Mouse (Mus musculus) frontal cortex, postnatal 14 days (tissue): Measurements from ENCODE around the gene Man2b1.

Experiments used
- DNase-seq, 2 experiments: peaks; one replicate each; pipeline ENCODE4 v3.0.0; 2022; ENCODE audit warnings: low spot score in 2 of 2

The Man2b1 gene

DNA sequence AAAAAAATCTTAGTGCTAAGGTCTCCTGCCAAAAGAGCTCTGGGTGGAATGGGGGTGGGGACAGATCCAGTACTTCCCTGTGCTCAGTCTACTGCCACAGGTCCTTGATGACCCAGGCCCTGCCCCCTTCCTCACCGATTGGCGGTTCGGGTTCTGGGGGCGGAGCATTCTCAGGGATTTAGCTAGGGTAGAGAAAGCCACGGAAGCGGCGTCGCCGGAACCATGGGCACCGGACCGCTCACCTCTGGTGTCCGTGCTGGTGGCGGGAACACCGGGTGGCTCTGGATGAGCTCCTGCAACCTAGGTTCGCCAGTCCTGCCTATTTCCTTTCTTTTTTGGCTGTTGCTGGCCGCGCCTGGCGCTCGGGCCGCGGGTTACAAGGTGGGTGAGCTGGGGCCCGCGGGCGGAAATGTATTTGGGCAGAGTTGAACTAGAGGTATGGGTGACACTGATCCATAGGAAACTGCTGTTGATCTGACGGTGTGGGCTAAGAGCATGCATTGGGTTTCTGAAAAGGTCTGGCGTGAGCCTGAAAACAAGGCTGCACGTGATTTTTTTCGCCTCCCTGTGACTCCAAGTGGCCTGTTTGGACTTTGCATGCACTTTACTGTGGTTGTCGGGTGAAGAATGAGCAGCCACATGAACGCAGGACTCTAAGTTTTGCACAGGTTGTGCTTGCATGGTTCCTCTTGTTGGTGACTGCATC is at the start of gene Man2b1:
Man2b1 (plus strand) TSS at position 163 of the 706 bp plus-strand sequence.
- peak; percentile 84 to 87 for DNase-seq

DNA sequence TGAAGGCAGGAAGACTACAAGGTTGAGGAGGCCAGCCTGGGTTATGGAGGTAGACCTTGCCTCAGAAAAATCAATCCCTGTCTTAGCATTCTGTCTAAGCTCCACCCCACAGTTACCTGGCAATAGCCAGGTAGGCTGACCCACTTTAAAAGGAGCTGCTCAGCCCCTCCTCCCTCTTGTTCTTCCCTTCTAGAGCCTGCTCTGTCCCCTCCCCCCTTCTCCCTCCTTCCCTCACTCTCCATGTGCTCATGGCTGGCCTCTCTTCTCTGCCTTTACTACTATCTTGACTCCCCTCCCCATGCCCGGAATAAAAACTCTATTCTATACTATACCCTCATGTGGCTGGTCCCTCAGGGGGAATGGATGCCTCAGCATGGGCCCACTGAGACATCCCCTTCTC is 49.2 kb upstream of the Man2b1 start:
- no peak for DNase-seq

DNA sequence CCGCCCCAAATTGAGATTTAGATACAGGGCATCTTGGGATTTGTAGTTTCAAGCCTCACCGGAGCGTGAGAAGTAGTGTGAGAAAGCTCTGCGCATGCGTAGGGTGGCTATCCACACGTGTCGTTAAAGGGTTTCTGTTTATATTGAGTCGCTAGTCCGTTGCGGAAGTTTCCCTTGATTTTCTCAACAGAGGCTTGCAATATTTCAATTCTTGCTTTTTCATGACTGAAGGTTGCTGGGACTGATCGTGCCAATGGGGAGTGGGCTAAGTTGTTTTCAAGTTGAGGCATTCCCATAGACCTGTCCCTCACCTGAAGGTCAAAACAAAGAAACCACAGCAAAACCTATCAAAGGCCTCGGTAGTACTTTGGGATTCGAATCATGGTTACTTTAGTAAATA is 48.3 kb upstream of the Man2b1 start:
- DNase-seq = peak; percentile 55 to 57

DNA sequence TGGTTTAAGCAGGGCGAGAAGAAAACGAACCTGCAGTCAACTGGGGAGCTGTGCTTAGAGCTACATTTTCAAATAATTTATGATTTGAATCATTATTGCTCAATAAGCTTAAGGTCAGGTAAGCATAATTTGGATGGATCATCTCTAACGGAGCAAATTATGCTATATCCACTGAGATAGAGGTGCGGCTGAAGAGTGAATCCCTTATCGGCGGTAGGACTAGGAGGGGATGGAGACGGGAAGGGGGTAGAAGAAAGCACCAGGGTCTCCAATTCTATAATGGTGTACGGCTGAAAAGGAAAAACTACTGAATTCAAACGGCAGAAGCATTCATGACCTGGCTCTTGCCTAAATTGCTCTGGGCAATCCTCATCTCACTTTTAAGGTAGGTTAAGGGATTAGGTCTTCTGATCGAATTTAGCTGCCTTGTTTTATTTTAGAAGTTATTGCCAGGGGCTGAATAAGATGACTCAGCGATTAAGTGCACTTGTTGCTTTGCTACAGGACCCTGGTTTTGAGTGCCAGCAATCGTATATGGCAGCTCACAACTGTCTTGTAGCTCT is 47.8 kb upstream of the Man2b1 start:
- DNase-seq = no peak

DNA sequence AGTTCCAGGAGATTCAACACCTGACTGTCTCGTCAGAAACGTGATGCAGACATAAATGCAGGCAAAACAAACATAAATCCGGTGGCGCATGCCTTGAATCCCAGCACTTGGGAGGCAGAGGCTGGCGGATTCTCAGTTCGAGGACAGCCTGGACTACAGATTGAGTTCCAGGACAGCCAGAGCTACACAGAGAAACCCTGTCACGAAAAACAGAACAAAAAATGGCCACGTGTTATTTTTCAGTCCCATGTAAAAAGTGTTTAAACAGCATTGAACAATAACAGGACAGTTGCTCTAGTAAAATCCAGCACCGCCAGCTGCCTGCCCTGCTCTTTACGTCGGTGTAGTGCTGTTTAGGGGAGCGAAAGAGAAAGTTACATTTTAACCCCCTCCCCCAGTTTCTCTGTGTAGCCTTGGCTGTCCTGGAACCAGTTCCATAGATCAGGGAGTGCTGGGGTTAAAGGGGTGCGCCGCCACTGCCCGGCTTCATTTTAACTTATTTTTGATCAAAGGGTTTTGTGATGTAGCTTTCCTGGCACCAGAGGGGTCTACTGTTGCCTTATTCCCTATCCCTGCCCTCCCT is 47.3 kb upstream of the Man2b1 start:
- DNase-seq = peak in 1 of 2 experiments; percentile 18

DNA sequence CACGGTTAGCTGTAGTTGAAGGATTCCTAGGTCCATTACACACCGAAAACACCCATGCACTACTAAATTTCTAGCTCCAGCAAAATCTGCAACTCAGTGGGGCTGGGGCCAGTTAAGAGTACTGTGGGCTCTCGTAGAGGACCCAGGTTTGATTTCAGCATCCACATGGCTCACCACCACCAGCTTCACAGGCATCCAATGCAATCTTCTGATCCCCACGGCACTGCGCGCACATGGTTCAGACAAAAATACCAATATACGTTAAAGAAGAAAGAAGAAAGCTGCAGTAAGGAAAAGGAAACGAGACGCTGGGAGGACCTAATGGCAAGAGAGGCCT is 46.7 kb upstream of the Man2b1 start:
- no peak for DNase-seq

DNA sequence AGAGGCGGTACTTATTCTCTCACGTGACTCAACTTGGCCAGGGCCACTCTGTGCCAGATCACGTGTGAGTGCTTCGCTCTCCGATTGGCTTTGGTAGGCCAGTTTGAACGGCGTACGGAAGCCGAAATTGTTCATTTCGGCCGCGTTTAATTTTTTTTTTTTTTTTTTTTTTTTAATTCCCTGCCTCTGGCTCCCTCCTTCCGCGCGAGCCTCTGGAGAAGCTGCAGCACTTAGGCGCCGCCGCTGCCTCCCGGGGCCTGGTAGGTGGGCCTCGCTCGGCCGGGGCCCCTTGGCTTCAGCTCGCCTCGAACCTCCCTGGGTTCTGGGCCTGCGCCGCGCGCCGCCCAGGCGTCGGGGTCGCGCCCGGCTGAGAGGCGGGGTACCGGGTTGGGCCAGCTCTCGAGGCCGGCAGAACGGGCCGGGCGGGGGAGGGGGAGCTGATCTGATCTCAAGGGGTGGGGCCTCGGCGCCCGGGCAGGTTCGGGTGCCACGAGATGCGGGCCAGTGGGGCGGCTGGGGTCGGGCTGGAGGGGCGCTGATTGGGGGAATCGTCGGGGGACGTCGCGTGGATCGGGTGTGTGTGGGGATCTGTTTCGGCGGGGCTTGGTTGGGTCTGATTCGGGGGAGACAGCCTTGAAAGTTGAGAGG is 46.2 kb upstream of the Man2b1 start, which contains the start of gene Tnpo2:
Tnpo2 (plus strand) TSS at position 198 of the 648 bp plus-strand sequence.
- DNase-seq = peak; percentile 82 to 90

DNA sequence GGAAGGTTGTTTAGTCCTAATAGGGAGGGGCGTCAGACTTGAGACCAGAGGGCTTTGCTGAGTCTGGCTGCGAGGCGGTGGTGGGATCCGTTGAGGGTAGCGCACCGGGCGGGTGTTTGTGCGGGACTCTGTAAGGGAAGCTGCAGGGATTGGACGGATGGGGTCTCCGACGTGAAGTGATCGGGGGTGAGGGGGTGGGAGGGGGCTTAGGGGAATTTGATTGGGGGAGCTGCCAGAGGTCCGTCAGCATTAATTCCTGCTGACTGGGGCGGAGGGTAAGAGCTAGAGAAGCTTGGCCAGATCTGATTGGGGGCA is 45.7 kb upstream of the Man2b1 start:
- DNase-seq = no peak

DNA sequence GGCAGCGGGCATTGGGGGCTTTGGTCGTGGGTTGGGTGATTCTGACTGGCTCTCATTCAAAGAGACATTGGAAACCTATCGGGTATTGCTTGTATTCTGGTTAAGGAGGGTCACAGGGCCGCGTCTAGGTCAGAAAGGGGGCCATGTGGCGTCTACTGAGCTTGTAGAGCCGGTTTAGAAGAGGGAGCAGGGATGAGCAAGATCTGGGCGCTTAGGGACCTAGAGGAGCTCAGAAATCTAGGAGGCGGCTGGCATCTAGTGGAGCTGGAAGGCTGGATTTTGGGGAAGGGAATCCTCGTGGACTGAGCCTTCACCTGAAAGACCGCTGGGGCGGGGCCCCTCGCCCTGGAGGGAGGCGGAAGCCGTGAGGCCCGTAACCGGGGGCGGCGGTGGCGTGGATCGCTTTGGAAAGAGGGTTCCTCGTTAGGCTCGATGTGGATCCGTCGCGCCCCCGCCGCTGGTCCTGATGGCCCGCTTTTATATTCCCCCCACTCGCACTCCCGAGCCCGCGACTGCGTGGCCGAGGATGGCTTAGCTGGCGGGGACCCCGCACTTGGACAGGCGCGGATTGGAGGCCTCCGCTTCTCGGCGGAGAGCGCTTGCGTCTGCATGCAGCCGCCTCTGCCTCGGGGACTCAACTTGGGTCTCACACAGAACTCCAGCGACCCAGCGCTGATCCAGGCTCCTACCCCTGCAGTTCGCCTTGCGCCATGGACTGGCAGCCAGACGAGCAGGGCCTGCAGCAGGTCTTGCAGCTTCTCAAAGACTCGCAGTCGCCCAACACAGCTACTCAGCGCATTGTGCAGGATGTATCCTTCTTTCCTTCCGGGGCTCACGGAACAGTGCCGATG is 45.2 kb upstream of the Man2b1 start:
- peak in 1 of 2 experiments; percentile 55 for DNase-seq

DNA sequence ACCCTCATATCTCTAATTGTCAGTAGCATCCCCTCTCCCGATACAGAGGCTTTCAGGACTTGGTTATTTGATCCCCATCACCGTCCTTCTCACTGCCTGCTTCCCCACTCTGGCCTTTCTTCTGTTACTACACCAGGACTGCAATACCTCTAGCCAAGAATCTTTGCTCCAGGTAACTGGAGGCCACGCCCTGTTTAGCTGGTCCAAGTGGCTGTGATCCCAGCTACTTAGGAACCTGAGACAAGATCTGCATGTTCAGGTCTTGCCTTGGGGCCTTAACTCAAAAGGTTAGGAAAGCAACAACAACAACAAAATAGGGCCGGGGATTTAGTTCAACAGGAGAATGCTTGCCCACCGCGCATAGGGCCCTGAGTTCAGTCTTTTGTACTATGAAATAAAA is 39.5 kb upstream of the Man2b1 start:
- no peak for DNase-seq

DNA sequence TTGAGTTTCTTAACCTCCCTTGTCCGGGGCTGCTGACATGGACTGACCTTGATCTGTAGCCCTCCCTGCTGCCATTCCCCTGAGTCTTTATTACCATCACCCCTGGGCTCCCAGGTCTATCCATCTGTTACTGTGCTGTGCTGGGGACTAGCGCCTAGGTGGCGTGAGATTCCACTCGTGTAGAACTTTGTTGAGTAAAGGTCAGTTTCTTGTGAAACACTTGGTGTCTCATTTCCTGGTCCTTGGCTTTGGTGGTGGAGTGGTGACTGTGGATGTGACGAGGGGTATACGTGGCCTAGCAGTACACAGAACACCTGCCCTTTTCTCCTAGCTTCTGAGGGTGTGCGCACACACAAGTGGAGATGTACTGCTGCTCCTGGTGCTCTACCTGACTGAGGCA is 25.7 kb upstream of the Man2b1 start:
- DNase-seq = no peak

DNA sequence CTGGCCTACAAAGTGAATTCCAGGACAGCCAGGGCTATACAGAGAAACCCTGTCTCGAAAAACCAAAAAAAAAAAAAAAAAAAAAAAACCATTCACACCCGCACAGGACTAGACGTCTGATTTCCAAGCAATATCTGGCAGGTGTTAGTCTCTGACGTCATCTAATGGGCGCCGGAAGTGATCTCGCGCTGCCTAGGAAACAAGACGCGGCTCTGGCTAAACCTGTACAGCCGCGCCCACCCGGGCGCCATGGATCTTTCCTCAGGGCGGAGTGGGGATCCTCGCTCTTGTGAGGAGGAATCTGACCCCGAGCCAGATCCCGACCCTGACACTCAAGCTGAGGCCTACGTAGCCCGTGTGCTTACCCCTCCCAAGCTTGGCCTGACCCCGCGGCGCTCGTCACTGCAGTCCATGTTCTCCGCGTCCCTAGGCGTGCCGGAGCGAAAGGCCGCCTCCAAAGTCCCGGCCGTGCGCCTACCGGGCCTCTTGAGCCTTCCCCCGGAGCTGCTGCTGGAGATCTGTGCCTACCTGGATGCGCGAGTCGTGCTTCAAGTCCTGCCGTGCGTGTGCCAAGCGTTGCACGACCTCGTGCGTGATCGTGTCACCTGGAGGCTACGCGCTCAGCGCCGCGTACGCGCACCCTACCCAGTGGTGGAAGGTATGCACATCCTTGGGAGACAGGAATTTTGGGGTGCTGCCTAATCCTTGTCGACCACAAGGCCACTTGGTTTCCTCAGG is 23.0 kb upstream of the Man2b1 start, which contains the start of gene Fbxw9:
Fbxw9 (plus strand) TSS at position 177 of the 738 bp plus-strand sequence.
- DNase-seq = peak; percentile 86

DNA sequence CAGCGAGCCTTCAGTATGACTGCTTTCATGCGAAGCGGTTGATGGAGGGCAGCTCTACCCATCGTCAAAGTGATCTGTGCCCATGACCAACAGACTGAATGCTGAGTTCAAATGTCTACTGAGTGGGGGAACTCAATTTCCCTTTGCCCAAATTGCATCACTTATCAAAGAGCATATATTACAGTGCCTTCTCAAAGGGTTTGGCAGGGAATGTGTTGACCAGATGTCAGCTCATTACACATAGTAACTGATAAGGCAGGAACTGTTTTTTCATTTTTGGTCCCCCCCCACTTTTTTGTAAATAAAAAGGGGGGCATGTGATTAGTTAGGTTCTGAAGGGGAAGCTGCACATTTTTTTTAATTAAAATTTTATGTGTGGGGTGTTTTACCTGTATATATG is 20.5 kb upstream of the Man2b1 start:
- no peak for DNase-seq

DNA sequence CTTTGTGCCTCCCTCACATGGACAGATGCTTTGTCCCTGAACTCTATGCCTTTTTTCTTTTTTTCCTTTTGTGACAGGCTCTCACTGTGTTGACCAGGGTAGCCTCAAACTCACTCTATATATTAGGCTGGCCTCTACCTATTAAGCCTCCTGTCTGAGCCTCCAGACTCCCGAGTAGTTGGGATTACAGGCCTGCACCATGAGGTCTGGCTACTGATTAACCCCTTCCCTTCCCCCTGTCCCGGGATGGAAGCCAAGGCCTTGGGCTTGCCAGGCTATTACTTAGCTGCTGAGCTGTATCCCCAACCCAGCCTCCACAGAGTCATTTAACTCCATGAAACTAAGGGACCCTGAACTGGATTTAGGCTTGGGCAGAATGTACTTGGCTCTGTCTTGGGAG is 17.9 kb upstream of the Man2b1 start:
- DNase-seq = no peak

DNA sequence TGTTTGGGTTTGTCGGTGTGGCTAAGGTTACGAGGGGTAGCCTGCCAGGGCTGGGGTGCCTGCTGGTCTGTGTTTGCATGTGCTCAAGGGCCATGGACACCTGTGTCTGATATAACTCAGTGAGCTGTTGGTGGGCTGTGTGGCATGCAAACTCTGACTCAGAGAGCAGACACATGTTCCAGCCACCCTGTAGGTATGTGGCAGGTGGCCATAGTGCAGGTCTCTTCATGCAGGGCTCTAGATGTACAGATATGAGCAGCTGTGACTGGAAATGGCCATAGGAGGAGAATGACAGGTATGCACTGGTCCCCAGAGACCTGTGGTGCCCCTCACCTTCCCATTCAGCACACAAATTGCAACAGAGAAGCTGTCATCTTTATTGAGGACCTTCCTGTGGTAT is 15.9 kb upstream of the Man2b1 start:
- DNase-seq = no peak

DNA sequence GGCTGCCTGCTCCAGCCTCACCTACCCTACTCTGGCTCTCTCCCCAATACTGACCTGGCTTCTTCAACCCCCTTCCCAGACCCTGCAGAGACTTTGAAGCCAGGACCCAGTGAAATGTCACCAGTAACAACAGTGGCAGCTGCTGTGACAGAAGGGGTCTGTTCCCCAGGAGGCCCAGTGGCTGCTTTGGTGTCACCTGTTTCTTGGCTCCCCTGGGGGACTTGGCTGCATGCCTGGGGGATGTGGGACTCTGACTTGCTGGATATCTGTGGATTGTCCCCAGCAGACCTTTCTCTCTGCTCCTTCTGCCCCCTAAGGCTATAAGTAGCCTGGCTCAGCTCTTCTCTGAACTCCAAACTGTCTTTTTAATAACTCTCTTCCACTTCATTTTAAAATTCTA is 15.1 kb upstream of the Man2b1 start, which contains the start of gene Gm5741:
Gm5741 (minus strand) TSS at position 1 of the 400 bp plus-strand sequence.
- DNase-seq = no peak

DNA sequence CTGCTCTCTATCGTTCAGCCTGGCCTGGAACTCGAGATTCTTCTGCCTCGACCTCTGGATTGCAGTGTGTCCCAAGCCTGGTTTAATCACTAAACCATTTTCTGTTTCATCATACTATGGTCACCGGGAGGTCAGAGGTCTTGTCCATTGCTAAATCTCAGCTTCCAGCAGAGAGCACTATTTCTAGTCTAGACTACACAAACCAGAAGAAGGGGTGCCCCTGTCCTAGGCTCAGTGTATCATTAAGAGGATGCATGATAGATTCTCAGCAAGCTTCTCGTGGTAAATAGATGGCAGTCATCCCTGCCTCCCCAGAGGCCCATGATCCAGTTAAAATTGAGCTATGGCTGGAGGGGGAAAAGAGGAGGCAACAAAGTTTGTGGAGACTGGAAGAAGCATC is 12.0 kb upstream of the Man2b1 start:
- no peak for DNase-seq

DNA sequence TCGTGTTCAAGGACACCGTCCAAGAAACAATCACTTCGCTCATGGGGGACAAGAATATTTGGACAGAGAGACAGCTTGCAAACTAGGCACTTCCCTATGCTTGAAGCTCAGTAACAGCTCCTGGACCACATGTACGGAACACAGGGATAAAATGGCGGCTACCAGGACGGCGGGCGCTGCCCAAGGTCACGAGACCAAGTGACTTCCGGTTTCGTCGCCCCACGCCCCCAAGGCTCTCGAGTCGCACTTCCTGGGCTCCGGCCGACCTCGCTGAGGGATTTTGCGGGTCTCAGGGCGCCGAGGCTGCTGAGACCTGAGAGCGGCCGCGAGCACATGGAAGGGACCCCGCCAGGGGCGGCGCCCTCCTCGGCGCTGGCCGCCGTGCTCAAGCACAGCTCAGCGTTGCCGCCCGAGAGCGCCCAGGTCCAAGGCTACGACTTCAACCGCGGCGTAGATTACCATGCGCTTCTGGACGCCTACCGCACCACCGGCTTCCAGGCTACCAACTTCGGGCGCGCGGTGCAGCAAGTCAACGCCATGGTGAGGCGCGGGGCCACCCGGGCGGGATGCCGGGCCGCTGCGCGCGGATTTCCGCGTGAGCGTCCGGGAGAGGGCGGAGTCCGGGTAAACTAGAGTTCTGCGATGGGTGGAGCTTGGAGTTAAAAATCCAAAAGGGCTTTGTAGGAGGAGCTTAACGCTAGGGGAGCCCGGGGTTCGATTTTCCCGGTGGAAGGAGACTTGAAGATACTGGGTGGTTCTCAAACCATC is 11.4 kb upstream of the Man2b1 start, which contains the start of gene Dhps:
Dhps (plus strand) TSS at position 244 of the 768 bp plus-strand sequence.
- DNase-seq = peak; percentile 87 to 91

DNA sequence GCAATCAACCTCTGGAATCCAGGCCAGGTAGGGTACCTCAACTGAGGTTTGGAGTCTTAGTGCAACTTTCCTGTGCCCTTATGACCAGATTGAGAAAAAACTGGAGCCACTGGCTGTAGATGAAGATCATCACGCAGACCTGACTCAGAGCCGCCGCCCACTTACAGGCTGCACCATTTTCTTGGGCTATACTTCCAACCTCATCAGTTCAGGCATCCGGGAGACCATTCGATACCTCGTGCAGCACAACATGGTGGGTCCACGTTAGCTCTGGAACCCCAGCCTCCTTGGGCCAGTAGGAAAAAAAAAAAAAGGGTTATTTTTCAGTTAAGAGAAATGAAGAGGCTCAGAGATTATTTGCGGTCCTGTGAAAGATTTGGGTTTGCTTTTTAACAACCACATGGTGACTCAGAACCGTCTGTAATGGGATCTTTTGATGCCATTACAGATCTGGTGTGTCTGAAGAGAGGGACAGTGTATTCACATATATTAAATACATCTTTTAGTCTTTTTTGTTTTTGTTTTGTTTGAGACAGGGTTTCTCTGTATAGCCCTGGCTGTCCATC is 10.6 kb upstream of the Man2b1 start:
- no peak for DNase-seq

DNA sequence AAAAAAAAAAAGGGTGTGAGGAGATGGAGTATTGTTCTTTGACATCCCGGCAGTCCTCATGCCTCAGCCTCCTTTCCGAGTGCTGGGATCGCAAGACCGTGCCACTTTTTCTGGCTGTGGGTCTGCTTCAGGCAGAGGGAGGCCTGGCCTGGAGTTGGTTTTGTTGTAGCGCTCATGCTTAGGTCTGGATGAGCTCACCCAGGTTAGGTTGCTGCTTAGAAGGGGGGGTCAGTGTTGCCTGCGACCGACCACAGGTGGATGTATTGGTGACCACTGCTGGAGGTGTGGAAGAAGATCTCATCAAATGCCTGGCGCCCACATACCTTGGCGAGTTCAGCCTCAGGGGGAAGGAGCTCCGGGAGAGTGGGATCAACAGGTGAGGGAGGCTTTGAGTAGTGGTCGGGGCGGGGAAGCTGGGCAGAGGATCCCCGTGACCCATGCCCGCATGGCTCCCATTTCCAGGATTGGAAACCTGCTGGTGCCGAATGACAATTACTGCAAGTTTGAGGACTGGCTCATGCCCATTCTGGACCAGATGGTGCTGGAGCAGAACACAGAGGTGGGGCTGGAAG is 9.9 kb upstream of the Man2b1 start:
- DNase-seq = no peak
